Mouse (Mus musculus): ENCODE data around the gene Gm44579.

DNA sequence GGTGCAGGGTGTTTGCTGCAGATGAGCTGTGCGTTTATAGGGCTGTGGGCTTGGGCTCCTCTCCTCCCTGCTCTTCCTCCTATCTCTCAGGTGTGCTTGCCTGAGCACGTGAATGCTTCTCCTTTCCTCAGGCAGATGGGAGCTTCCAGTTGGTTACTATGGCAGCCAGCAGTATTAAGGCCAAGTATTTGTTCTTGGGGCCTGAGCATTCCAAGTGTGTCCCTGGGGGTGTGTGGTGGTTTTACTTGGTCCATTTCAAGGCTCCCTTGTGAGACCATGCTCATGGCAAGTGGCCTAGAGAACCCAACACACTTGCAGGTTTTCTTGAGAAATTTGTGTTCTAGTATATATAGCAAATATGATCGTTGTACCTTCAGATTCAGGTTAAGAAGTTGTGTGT lies 25.3 kb downstream of the Gm44579 start, which contains the start of gene Olfr288:
- TF ChIP-seq USF1 (IDR thresholded peaks at IDR 0.05; ENCODE audit: low read depth): no peak
- TF ChIP-seq CEBPB (IDR thresholded peaks at IDR 0.05; ENCODE audit: insufficient read depth, poor library complexity, severe bottlenecking): no peak
- TF ChIP-seq POLR2A (IDR thresholded peaks at IDR 0.05; ENCODE audit: insufficient read length, low read depth): no peak
- no peak for TF ChIP-seq POLR2AphosphoS2 (IDR thresholded peaks at IDR 0.05; ENCODE audit: insufficient read length, low read depth)
